Mouse (Mus musculus) heart, postnatal 0 days (tissue): ENCODE data around the gene Pdlim4.

Experiments used
- CTCF ChIP-seq: IDR thresholded peaks from 2 replicates; pipeline ENCODE4 v1.5.1; 2016; ENCODE audit warnings: antibody characterized with exemption, control low read depth, low read depth
- EP300 ChIP-seq: IDR thresholded peaks from 2 replicates; pipeline ENCODE4 v1.6.1; 2016; ENCODE audit warnings: antibody characterized with exemption, low read depth

DNA sequence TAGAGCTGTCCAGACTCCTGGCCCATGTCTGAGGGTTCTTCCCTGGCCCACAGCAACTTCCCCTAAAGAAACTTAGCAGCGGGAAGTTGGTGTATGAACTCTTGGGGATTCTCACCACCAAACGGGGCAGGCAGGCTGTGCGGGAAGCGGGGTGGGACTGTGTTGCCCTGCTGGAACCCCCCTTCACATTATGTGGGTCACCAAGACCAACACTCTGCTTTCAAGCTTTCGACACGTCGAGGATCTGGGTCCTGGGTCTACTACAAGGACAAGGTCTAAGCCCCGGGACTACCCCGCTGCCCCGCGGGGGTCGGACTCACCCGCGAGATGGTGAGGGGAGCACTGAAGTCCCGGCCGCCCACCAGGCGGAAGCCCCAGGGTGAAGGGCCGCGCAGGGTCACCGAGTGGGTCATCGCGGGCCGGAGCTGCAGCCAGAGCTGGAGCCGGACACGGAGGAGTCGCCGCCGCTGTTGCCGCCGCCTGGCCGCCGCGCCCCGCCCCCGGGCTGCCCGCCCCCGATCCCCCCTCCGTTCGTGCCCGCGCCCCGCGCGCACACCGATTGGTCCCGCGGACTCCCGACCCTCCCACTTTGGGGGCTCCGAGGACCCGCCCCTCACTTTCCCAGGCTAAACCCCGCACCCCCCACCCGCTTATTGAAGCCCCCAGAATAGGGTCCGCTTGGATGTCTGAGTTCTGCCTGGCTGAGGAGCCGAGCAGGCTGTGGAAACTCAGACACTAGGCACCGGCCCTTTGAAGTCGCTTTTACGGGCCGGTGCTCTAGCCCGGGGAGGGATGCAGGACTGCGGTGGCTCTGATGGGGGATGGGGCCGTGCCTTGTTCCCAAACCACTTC lies at the start of gene Pdlim4:
- TF ChIP-seq CTCF (no peak), EP300 (no peak)
